Mouse (Mus musculus): Measurements from ENCODE around the gene Pde4a.

Gene Pde4a

GRCm38 (mm10) chr9:21165041-21165951 lies at the start of gene Pde4a:
TSS of gene Pde4a (plus strand) at chr9:21165714.
- no peak for DNase-seq (ENCODE audit: low spot score)

DNA sequence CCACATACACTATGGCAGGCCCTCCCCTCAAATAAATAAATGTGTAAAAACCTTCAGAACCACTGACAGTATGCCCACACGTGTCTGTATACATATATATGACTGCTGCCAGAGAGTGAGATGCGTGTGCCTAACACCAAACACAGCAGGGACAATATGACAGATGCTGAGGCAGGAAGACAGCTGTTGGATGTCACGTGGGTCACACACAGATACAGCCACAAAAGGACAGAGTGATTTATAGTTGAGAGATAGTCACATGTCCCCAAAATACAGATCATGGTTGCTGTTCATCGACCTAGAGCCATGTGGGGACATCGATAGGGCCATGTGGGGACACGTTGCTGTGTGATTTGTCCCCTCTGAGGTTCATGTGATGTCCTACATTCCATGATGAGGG lies 48.4 kb upstream of the Pde4a start:
- no peak for DNase-seq (ENCODE audit: low spot score)

- no peak for DNase-seq (ENCODE audit: low spot score)
Observed at GRCm38 (mm10) chr9:21121483-21121882, 44.0 kb upstream of the Pde4a start.

GRCm38 (mm10) chr9:21124837-21125236 lies 40.7 kb upstream of the Pde4a start:
- DNase-seq (ENCODE audit: low spot score): no peak

GRCm38 (mm10) chr9:21125502-21126258 lies 39.8 kb upstream of the Pde4a start:
- DNase-seq (ENCODE audit: low spot score): no peak

DNA sequence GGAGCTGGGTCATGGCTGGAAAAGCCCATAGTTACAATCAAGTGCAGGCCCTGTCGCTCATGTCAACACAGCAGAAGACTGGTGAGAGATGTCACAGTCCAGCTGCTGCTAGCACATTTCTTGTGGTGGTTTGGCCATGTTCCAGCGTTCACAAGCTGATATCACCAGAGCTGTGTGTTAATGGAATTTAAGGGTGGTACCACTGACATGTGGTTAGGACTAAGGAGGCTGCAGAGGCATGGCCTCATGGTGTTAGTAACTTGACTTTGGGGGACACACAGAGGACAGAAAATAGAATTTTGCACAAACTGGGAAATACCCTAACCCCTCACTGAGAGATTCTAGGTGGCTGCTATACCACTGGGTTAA lies 39.3 kb upstream of the Pde4a start:
- DNase-seq (ENCODE audit: low spot score): no peak

GRCm38 (mm10) chr9:21131059-21131956 lies 34.2 kb upstream of the Pde4a start, which contains the start of gene Tyk2:
TSS of gene Tyk2 (minus strand) at chr9:21131243.
- peak; percentile 97 for DNase-seq (ENCODE audit: low spot score)

- DNase-seq (ENCODE audit: low spot score): no peak
Observed at GRCm38 (mm10) chr9:21132102-21132775, 33.3 kb upstream of the Pde4a start.

- DNase-seq (ENCODE audit: low spot score): no peak
Observed at GRCm38 (mm10) chr9:21133064-21133707, 32.3 kb upstream of the Pde4a start.

GRCm38 (mm10) chr9:21134595-21135328 lies 30.8 kb upstream of the Pde4a start:
- DNase-seq (ENCODE audit: low spot score): no peak

DNA sequence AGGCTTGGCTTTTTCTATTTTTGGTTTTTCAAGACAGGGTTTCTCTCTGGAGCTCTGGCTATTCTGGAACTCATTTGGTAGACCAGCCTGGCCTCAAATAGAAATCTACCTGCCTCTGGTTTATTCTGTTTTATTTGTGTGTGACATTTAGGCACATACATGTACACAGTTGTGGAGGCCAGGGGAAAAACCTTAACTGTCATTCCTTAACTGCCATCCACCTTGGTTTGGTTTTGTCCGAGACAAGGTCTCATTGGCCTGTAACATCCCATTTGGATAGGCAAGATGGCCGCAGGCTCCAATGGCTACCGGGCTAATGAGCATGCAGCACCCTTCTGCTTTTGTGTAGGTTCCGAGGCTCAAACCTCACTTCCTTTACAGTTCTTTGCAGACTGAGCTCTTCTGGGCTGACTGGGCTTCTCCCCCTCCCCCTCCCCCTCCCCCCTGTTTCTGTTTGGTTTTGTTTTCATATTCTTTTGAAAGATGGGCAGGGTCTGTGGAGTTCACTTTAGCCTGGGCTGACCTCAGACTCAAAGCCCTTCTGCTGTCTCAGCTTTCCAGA lies 30.1 kb upstream of the Pde4a start:
- DNase-seq (ENCODE audit: low spot score): no peak

- DNase-seq (ENCODE audit: low spot score): no peak
Observed at GRCm38 (mm10) chr9:21135941-21136381, 29.6 kb upstream of the Pde4a start.

GRCm38 (mm10) chr9:21136401-21136800 lies 29.1 kb upstream of the Pde4a start:
- no peak for DNase-seq (ENCODE audit: low spot score)

DNA sequence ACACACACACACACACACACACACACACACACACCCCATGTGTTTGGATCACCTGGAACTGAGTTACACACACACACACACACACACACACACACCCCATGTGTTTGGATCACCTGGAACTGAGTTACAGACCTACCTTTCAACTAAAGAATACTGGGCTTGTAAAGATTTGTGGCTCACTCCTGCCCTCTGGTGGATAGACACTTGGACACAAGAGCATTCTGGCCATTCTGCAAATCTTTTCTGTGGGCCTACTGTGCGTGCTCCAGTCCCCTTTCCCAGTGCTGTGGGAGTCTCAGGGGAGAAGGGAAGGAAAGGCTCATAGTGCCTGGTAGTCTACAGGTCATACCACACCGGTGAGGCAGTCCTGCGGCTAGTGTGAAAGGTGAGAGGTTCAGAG lies 28.3 kb upstream of the Pde4a start:
- no peak for DNase-seq (ENCODE audit: low spot score)

DNA sequence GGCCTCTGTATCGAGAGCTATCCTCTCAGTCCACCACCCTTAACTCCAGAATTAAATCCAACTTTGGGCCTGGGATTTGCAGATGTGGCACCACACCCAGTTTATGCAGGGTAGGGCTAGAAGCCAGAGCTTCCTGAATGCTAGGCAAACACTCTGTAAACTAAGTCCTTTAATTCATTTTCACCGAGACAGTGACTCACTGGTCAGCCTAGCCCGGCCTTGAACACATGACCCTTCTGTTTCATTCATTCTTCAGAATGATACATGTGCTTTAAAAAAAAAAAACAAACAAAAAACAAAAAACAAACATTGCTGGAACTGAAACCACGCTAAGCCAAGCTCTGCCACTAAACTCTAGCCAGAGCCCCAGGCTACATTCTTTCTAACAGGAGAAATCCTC lies 27.1 kb upstream of the Pde4a start:
- DNase-seq (ENCODE audit: low spot score): no peak

- DNase-seq (ENCODE audit: low spot score): no peak
Observed at GRCm38 (mm10) chr9:21141922-21142321, 23.6 kb upstream of the Pde4a start.

DNA sequence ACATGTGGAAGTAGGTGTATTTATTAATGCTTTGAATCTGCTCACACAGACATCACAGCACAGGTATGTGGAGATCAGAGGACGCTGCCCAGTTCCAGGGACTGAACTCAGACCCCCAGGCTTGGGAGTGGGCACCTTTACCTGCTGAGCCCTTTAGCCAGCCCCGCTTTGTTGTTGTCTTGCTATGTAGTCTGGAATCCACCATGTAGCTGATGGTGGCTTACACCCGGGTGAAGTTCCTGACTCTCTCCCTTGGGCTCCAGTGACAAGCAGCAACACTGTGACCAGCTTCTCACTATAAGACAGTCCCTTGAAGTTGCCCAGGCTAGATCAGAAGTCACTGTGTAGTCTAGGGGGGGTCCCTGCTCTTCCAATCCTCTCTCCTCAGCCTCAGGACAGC lies 21.2 kb upstream of the Pde4a start:
- no peak for DNase-seq (ENCODE audit: low spot score)

GRCm38 (mm10) chr9:21145431-21145830 lies 20.1 kb upstream of the Pde4a start:
- no peak for DNase-seq (ENCODE audit: low spot score)

DNA sequence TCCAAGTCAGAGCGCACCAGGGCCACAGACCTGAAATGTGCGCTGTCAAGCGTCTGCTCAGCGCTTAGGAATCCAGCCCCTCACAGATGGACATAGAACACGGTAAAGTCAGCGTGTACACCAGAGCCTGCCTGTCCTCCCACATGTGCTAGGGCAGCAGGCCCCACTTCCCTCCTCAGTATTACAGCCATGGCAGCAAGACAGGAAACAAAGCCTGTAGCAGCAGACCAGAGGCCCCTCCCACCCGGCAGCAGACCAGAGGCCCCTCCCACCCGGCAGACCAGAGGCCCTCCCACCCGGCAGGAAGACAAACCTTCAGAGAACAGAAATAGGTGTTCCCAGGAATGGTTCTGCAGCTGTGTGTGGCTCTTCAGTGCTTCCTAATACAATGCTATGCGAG lies 18.8 kb upstream of the Pde4a start:
- peak; percentile 73 for DNase-seq (ENCODE audit: low spot score)

DNA sequence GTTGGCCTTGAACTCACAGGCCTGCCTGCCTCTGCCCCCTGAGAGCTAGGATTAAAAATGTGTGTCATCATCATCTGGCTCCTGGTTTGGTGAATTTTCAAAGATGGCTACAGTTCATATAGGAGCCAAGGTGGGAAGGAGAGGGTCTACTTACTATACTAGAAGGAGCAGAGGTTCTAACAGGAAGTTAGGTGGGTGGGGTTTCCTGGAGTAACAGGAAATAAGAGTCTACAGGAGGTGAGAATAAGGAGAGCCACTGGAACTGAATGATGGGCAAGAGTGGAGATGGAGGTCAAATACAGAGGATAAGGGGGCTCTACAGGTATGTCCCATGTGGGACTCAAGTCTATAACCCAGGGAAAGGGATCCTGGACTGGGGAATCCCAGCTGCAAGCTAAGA lies 17.1 kb upstream of the Pde4a start:
- DNase-seq (ENCODE audit: low spot score): no peak
